Mouse (Mus musculus) cerebral cortex, adult 2 months (tissue): ENCODE data around the gene Chrm3.

Source experiments
- WGBS: fragments of 180-500 bp; shearing (Covaris S2); methylation state at CpG from one replicate; pipeline ENCODE4 v1.1.7; 2018; 5-methylcytosine and 5-hydroxymethylcytosine counted together

The Chrm3 gene

GRCm38 (mm10) chr13:9971845-9972244 is 388.8 kb downstream of the Chrm3 start:
- 50% methylated on average over 4 of the region's 4 CpGs for WGBS

- 53% methylated on average over 1 of the region's 1 CpGs for WGBS
Observed at GRCm38 (mm10) chr13:9951376-9951775, 409.3 kb downstream of the Chrm3 start.

GRCm38 (mm10) chr13:9949091-9949490 is 411.6 kb downstream of the Chrm3 start:
- 81% methylated on average over 4 of the region's 4 CpGs for WGBS

GRCm38 (mm10) chr13:9940186-9940585 is 420.5 kb downstream of the Chrm3 start:
- 73% methylated on average over 1 of the region's 1 CpGs for WGBS

- 37% methylated on average over 3 of the region's 3 CpGs for WGBS
Observed at GRCm38 (mm10) chr13:9938798-9939485, 421.7 kb downstream of the Chrm3 start.

GRCm38 (mm10) chr13:9932714-9933113 is 427.9 kb downstream of the Chrm3 start:
- 79% methylated on average over 4 of the region's 4 CpGs for WGBS

- 67% methylated on average over 1 of the region's 1 CpGs for WGBS
Observed at GRCm38 (mm10) chr13:9930606-9931005, 430.0 kb downstream of the Chrm3 start.

GRCm38 (mm10) chr13:9929978-9930377 is 430.7 kb downstream of the Chrm3 start:
- WGBS, result 30% methylated on average over 2 of the region's 2 CpGs

GRCm38 (mm10) chr13:9921150-9921549 is 439.5 kb downstream of the Chrm3 start:
- 88% methylated on average over 1 of the region's 1 CpGs for WGBS

GRCm38 (mm10) chr13:9912697-9913096 is 447.9 kb downstream of the Chrm3 start:
- WGBS, result 88% methylated on average over 4 of the region's 4 CpGs

- 87% methylated on average over 2 of the region's 2 CpGs for whole genome bisulfite sequencing
Observed at GRCm38 (mm10) chr13:9908707-9909106, 451.9 kb downstream of the Chrm3 start.

GRCm38 (mm10) chr13:9907202-9907601 is 453.4 kb downstream of the Chrm3 start:
- WGBS, result 86% methylated on average over 3 of the region's 3 CpGs

- WGBS, result 84% methylated on average over 5 of the region's 5 CpGs
Observed at GRCm38 (mm10) chr13:9900653-9901385, 459.8 kb downstream of the Chrm3 start.

- 78% methylated on average over 3 of the region's 3 CpGs for WGBS
Observed at GRCm38 (mm10) chr13:9898664-9899369, 461.8 kb downstream of the Chrm3 start.

- WGBS, result 56% methylated on average over 1 of the region's 1 CpGs
Observed at GRCm38 (mm10) chr13:9897231-9897630, 463.4 kb downstream of the Chrm3 start.

GRCm38 (mm10) chr13:9895045-9895625 is 465.5 kb downstream of the Chrm3 start:
- 85% methylated on average over 11 of the region's 11 CpGs for WGBS

- 47% methylated on average over 1 of the region's 1 CpGs for WGBS
Observed at GRCm38 (mm10) chr13:9891088-9891487, 469.6 kb downstream of the Chrm3 start.

GRCm38 (mm10) chr13:9890460-9890859 is 470.2 kb downstream of the Chrm3 start:
- whole genome bisulfite sequencing, result 38% methylated on average over 5 of the region's 5 CpGs

GRCm38 (mm10) chr13:9889954-9890353 is 470.7 kb downstream of the Chrm3 start:
- WGBS, result 80% methylated on average over 1 of the region's 1 CpGs

GRCm38 (mm10) chr13:9888284-9888683 is 472.4 kb downstream of the Chrm3 start:
- WGBS, result 79% methylated on average over 5 of the region's 5 CpGs

- WGBS, result 73% methylated on average over 5 of the region's 5 CpGs
Observed at GRCm38 (mm10) chr13:9887261-9887660, 473.4 kb downstream of the Chrm3 start.

- WGBS, result 78% methylated on average over 6 of the region's 6 CpGs
Observed at GRCm38 (mm10) chr13:9886465-9887135, 474.0 kb downstream of the Chrm3 start.
